Mouse (Mus musculus) left cerebral cortex, adult 18-20 months (tissue): Measurements from ENCODE around the gene Cdc42se2. TPM values are rescaled to one million over a fixed set of nuclear protein-coding genes. Genes with fewer than 3 reads are reported as not detected.

ENCODE experiments used
- DNase-seq, 2 experiments: peaks; one replicate each; pipeline ENCODE4 v3.0.0; 2021 to 2022; ENCODE audit warnings: low spot score in 2 of 2, mixed read lengths in 1 of 2
- total RNA-seq, 2 experiments: library from RNA; stranded (reverse); gene quantifications; 2 replicates each; pipeline ENCODE4 v1.2.3; 2021

Cdc42se2 gene
- total RNA-seq, 2 experiments from 2014 or later = 117 to 125 TPM

DNA sequence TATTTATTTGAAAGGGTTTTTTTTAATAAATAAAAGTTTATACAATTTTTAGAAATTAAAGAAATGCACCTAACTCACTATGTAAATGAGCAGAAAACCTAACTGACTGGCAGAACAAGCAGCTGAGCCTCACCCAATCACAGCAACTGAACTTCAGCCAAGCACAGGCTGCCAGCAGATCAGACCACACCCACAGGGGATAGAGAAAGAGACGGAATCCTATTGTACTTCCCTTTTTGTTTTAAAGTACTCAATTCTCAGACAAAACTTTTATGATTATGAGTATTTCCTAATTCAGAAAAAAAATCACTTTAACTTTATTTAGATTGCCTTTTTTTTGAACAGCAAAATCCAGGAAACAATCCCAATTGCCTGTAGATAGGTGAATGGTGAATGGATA lies 29.5 kb downstream of the Cdc42se2 start:
- DNase-seq = no peak

DNA sequence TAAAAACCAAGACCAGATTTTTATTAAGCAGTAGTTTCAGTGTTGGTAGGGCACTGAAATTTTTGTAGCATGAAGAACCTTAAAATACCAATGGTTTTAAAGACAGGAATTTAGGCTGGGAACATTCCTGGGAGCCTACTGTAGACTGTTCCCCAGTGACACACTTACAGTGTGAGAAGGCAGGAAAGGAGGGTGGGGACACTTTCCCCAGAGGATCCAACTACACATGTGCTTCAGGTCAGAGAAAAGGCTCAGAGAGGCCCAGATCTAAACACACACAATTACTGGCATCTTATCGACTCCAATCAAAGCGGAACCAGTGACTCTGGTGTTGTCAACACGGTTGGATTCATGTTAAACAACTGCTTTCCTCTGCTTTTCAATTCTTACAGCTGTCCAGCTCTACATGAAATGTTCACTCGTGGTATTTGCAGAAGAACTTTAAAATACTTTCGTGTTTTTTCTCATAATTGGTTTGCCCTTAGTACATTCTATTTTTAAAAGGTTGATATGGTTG lies 32.3 kb downstream of the Cdc42se2 start:
- no peak for DNase-seq

DNA sequence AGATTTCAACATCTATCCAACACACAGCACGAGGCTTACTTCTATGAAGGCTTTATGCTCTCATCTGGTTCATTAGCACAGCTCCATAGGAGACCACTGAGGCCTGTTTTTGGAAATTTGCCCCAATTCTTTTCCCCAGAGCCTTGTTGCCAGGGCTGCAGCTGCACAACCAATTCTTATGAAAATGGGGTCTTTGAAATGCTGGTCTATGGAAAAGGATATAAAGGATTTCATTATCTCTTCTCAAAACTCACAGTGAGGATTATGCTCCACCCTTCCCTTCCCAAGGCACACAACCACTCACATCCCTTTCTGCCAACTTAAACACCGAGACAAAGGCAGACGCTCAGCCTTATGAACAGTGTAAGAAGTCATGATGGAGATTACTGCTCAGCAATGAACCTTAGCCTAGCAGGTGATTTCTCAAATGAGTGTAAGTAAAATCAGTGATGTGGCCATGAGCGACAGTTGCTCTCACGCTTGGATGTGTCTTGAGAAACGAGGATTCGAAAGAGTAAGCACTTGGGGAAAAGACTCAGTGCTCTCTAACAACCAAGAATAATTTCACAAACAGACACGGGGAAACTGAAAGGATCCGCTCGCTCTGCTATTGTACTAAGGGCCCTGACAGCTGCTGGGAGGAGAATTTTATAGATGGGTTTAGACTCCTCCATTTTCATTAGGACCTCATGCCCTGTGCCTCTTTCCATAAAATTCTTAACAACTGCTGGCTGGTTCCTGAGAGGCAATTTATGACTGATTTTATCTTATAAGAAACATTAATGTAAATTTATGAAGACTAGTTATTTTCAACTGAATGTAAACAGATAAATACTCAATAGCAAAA lies 33.0 kb downstream of the Cdc42se2 start:
- no peak for DNase-seq

GRCm38 (mm10) chr11:54751502-54751901 lies 36.0 kb downstream of the Cdc42se2 start:
- no peak for DNase-seq

DNA sequence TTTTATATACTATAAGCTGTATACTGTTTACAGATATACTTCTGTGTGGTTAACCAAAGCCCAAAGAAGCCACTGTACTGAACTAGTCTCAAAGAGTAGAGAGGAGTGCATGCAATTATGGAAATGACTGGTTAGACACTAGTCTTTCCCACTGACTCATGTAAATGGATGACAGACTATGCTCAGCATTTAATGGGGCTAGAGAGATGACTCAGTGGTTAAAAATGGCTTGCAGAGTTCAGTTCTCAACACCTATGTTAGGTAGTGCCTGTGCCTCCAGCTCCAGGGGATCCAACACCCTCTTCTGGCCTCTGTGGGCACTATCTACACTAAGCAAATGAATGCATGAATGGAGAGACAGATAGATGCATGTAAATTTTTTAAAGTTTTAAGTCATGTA lies 38.6 kb downstream of the Cdc42se2 start:
- DNase-seq = no peak

GRCm38 (mm10) chr11:54744231-54744630 lies 43.2 kb downstream of the Cdc42se2 start:
- DNase-seq = no peak

- DNase-seq = no peak
Observed at GRCm38 (mm10) chr11:54741330-54741729, 46.1 kb downstream of the Cdc42se2 start.

- no peak for DNase-seq
Observed at GRCm38 (mm10) chr11:54739012-54739750, 48.3 kb downstream of the Cdc42se2 start.

- no peak for DNase-seq
Observed at GRCm38 (mm10) chr11:54736903-54737302, 50.6 kb downstream of the Cdc42se2 start.

DNA sequence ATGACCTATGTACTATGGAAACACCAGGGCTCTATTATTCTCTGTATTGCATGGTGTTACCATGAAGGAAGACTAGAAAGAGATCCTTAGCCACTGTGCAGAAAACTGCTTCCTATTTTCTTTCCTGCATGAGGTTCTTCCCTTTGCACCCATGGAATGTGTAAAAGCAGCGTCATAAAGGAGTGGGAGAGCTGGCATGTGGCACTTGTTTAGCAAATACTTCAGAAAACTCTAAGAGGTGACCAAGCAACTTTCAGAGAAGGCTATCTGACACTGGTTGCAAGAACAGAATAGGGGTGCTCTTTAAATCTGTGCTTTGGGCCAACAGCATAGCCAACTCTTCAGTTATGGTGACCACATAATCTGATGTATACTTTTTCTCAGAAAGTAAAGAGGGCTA lies 52.4 kb downstream of the Cdc42se2 start:
- DNase-seq = no peak

- DNase-seq = no peak
Observed at GRCm38 (mm10) chr11:54733546-54733945, 53.9 kb downstream of the Cdc42se2 start.

DNA sequence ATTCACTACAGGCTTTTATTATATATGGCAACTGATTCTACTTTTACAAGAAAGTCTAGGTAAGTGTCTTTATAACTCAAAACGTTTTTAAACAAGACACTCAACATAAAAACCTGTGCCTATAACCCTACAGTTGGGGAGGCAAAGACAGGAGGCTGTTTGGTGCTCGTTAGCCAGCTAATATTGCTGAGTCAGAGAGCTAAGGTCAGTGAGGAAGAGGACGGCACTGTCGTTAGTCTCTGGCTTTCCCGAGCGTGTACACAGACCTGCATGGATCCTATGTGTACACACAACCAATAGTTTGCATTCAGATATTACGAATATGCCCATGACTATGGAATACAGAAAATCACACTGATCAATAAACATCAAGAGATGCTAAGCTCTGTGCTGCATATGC lies 56.1 kb downstream of the Cdc42se2 start:
- DNase-seq = no peak

- no peak for DNase-seq
Observed at GRCm38 (mm10) chr11:54730931-54731330, 56.5 kb downstream of the Cdc42se2 start.

DNA sequence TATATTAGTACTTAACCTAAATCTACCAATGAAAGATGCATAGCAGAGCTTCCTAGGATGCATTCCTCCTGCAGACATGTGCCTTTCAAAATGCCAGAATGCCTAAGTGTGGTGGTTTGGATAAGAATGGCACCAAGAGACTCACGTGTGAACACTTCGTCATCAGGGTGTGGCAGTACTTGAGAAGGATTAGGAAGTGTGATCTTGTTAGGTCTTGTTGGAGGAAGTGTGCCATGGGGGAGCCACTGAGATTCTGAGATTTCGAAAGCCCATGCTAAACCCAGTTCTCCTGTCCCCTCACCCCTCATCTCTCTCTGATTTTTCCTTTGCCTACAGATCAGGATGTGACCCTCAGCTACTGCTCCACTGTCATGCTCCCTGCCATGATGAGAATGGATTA lies 58.2 kb downstream of the Cdc42se2 start:
- no peak for DNase-seq

DNA sequence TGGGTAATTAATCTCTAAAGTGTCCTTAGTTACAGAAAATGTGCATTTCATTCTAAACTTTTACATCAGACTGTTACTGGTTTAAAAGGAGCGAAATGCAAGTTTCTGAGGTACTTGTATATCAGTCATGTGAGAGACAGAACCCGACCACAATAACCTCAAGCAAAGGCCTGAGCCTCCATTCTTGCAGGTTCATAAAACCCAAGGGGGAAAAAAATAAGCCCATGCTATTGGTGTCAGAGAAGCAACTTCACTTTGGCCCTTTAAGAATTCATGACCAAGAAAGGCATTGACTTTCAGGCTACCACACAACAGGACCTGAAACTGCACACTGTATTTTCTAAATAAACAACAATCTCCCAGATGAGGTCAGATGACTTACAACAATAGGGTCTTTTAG lies 59.1 kb downstream of the Cdc42se2 start:
- DNase-seq = no peak

DNA sequence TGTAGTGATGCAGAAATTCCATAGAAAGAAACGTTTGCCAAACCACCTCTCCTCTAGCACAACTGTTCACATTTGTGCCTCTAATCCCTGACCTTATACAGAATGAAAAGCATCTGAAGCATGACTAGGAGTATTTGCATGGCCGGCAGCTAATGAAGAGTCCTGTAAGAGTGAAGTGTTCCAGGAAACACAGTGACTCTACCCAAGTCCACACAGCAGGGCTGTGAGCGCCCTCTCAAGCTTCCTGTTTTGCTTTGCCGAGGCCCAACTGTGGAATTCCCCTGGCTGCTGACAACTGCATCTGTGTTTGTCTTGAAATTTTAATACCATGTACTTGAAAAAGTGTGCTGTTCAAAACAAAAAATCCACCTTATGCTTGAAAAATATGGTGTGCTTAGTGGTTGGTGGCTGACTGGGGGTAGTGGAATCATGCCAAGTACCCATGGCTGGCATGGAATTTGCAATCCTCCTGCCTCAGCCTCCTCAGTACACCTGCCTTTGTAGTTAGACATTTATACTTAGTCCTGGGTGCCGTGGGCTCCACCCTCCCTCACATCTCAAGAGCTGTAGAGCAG lies 60.1 kb downstream of the Cdc42se2 start:
- DNase-seq = no peak

GRCm38 (mm10) chr11:54726571-54727062 lies 60.9 kb downstream of the Cdc42se2 start:
- DNase-seq = peak in 1 of 2 experiments; percentile 29

- no peak for DNase-seq
Observed at GRCm38 (mm10) chr11:54724353-54725034, 63.0 kb downstream of the Cdc42se2 start.

GRCm38 (mm10) chr11:54722057-54722456 lies 65.4 kb downstream of the Cdc42se2 start:
- DNase-seq = no peak

DNA sequence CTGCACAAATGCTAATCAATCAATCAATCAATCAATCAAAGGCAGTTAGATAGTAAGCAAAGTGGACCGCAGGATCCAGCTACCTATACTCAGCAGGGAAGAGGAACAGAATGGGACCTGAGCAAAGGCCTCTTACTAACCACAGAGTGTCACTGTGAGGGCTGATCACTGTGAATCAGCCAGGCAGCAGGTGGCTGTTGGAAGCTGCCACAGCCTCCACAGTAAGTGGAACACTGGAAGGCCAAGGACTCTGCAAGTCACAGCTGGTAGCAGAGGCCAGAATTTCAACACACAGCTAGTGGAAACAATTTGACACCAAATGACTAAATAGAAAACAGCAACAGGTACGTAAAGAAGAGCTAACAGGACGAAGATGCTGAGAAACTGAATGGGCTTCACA lies 68.9 kb downstream of the Cdc42se2 start:
- DNase-seq = no peak

DNA sequence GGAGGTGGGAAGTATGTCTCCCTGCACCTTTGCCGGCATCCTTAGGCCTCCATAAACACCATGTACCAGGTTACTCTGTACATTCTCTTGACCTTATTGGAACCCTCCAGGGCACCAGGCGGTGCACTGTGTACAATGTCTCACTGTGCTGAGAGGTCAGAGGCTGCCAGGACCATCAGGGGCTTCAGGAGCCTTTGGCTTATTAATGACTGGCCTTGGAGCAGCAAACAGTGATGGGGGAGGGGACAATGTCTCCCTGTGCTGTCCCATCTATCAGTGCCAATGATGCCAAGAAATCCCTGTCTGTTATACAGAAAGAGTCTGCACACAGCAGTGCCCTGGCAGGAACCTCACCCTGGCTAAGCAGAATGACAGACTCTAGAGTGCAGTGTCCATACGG lies 69.6 kb downstream of the Cdc42se2 start:
- DNase-seq = no peak
